Mouse (Mus musculus): ENCODE results near the gene Kif18a.

Gene Kif18a

DNA sequence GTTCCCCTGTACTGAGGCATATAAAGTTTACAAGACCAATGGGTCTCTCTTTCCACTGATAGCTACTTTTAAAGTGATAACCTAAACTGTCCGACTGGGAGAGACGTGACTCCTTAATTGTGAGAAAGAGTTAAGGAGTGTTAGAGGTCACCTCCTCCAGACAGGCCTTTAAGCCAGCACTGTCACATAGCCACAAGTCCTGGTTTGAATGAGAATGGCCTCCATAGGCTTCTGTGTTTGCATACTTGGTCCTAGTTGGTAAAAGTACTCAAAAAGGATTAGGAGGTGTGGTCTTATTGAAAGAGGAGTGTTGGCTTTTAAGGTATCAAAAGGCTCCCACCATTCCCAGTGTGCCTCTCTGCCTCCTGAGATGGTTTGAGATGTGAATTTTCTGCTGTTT, 94.3 kb downstream of the Kif18a start:
- DNase-seq (ENCODE audit: extremely low spot score), result no peak

DNA sequence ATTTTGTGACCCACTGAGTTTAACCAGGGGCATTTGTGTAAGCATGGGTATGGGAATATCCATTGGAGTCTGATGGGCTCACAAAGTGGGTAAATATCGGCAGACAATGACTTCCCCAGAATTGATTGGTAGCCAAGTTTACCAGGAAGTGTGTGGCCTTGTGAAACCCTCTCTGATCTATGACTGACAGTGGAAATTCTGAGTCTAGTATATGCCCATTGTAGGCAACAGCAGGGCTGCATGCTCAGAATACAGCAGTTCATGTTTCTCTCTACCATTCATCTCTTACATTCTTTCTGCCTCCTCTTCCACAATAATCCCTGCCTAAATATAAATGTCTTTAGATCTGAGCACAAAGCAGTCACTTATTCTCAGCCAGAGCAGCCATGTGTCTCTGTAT, 103.5 kb downstream of the Kif18a start:
- no peak for DNase-seq (ENCODE audit: extremely low spot score)

DNA sequence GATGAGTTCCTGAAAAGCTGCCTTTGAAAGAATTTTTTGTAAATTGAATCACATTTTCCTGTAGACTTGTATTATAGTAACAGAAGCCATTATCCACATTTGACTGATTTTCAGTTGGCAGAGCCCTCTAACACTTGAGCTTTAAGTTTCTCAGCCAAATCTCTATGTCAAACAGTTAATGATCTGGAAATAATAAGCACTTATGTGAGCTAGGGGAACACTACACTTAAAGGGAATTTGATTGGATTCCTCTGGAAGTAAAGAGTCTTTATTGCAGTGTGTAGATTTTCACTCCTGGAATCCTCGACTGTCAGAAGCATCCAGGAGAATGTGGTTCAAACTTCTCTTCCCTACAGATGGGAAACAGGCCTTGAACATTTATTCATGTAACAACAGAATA, 105.7 kb downstream of the Kif18a start:
- no peak for DNase-seq (ENCODE audit: extremely low spot score)

DNA sequence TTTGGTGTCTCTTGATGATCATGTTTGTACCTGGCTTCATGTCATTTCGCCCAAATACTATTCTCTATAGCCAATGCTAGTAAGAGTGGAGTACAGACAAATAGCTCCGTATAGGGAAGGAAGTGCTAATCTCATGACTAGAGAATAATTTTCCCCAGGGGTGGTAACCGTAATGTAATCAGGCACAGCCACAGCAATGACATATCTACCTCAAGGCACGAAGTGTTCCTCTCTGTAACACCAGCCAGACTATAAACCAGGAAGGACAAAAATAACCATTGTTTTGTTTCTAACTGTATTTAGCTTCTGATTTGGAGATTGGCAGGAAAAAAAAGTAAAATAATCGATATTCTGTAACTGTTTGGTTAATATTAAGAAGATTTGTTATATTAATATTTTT, 108.2 kb downstream of the Kif18a start:
- no peak for DNase-seq (ENCODE audit: extremely low spot score)

DNA sequence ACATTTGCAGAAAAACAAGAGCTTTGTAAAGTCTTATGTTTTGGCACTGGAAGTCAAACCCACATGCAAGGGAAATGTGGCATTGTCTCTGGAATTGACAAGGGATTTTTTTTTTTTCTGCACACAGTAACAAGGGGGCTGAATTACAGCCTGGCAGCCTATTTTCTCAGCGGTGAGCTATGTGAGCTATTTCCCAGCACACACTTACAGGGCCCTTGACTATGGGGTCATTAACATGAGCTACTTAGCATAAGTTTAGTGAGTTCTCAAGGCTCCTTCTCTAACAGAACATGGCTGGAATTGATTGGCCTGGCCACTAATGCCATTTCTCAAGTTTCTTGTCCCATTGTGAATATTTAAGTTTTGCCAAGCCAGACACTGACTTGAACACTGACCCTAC, 109.4 kb downstream of the Kif18a start:
- no peak for DNase-seq (ENCODE audit: extremely low spot score)

Data from embryo, embryonic 9.5 days (tissue).